Mouse (Mus musculus): Measurements from ENCODE around the gene Adgrf1. TPM values are rescaled to one million over a fixed set of nuclear protein-coding genes. Genes with fewer than 3 reads are reported as not detected.
"Not testable (repeated sequence)": the region's sequence is repeated elsewhere in the genome, so short reads cannot be mapped to it uniquely, and the experiment has no call there.

Gene Adgrf1
- polyA plus RNA-seq, 1 experiment from 2014 or later, result not detected

DNA sequence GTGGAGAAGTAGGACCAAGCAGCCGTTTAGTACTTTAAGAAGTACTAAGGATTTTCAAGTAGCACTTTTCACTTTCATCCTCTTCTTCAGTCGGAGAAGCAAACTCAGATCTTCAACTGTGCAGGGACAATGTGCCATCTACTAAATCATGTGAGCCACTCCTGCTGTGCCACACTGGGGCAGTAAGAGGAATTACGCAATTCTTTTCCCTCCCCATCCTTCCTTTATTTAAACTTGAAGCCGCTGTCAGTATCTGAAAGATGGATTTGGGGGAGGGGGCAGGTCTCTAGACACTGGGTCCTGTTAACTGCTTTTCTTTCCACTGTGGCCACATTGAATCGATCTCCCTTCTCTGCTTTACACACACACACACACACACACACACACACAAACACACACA is 62.6 kb downstream of the Adgrf1 start:
- no peaks in the 10 kb centered on the region for H3K27me3 ChIP-seq

DNA sequence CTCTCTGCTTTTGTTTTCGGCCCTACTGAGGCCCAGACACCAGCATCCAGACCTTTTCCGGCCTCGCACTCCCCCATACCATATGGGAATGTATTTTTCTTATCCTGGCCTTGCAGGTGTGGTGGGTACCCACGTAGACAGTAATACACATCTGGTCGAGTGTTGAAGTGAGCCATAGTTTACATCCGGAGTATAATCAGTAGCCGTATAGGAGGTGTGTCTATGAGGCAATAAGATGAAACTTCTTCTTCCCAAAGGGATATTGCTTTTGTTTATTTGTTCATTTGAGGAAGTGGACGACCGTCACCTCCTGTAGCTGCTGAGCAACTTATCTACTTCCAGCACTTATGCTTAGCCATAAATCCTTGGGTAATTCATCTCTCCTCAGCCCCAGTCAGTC is 63.9 kb downstream of the Adgrf1 start:
- no peaks in the 10 kb centered on the region for H3K9me3 ChIP-seq
- peaks cover 10% of the 10 kb centered on the region; the same call in 1 of the 2 replicates for H3K4me1 ChIP-seq
- ATAC-seq (ENCODE audit: insufficient number of reproducible peaks, insufficient read depth, low FRiP score, low TSS enrichment, low read depth), result no peak
- no peak overlapping the region for H3K27ac ChIP-seq
- no peaks in the 10 kb centered on the region for H3K27me3 ChIP-seq
- H3K4me3 ChIP-seq, result no peak overlapping the region
- H3K9ac ChIP-seq, result no peak overlapping the region
- WGBS, result 75% methylated on average over 9 of the region's 9 CpGs
- H3K4me2 ChIP-seq, result no peak overlapping the region
- no peaks in the 10 kb centered on the region for H3K36me3 ChIP-seq

More for the DNA sequence above, 62.6 kb downstream of the Adgrf1 start:
- WGBS, result 68% methylated on average over 5 of the region's 5 CpGs
- Histone ChIP-seq H3K4me1 (peaks cover 10% of the 10 kb centered on the region; the same call in 1 of the 2 replicates), H3K4me2 (no peak overlapping the region), H3K9ac (no peak overlapping the region), H3K4me3 (no peak overlapping the region), H3K36me3 (no peaks in the 10 kb centered on the region), H3K27ac (no peak overlapping the region), H3K9me3 (no peaks in the 10 kb centered on the region)
- no peak for ATAC-seq (ENCODE audit: insufficient number of reproducible peaks, insufficient read depth, low FRiP score, low TSS enrichment, low read depth)

DNA sequence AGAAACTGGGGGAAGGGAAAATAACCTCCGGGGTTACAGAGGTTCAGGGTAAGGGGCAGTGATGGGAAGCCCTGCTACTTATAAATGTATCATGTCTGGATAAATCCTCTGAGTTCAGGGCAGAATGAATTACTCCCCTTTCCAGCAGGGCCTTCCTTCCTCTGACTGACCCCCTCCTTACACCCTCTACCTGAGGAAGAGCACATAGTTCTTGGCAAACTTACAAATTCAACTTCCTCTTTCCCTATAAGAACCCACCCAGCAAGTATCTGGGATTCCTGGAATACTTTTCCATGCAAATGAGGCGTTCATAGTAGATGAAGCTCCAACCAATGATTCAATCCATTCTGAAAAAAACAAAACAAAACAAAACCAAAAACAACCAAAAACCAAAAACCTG is 67.5 kb downstream of the Adgrf1 start:
- Histone ChIP-seq H3K27me3 (no peaks in the 10 kb centered on the region), H3K9me3 (no peaks in the 10 kb centered on the region), H3K4me3 (no peak overlapping the region), H3K4me1 (peaks cover 7% of the 10 kb centered on the region; the same call in 1 of the 2 replicates), H3K4me2 (no peak overlapping the region), H3K36me3 (no peaks in the 10 kb centered on the region), H3K9ac (no peak overlapping the region), H3K27ac (no peak overlapping the region)
- WGBS, result 80% methylated on average over 2 of the region's 2 CpGs
- ATAC-seq (ENCODE audit: insufficient number of reproducible peaks, insufficient read depth, low FRiP score, low TSS enrichment, low read depth), result no peak

DNA sequence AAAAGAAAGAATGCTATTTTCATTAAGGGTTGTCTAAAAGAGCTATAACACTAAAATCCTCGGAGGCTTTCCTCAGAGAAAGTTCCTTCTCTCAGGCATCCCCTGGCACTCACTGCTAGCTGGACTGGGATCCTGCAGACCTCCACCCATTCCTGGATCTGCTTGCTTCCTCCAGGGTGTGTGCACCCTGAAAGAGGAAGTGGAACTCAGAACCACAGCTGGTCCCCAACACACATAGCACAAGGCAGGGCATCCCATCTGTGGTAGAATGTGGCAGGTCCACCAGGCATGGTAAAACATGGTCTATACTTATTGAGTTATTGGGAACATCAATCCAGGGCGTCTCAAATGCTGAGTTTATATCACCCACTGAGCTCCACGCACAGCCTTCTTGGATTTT is 68.2 kb downstream of the Adgrf1 start:
- ATAC-seq (ENCODE audit: insufficient number of reproducible peaks, insufficient read depth, low FRiP score, low TSS enrichment, low read depth), result no peak
- no peak overlapping the region for H3K27ac ChIP-seq
- H3K4me2 ChIP-seq, result no peak overlapping the region
- H3K27me3 ChIP-seq, result no peaks in the 10 kb centered on the region
- H3K9me3 ChIP-seq, result no peaks in the 10 kb centered on the region
- 84% methylated on average over 3 of the region's 3 CpGs for WGBS
- H3K36me3 ChIP-seq, result no peaks in the 10 kb centered on the region
- no peak overlapping the region for H3K9ac ChIP-seq
- 0 out of 2 replicates have a peak, but pooled peaks cover 3% of the 10 kb centered on the region for H3K4me1 ChIP-seq
- no peak overlapping the region for H3K4me3 ChIP-seq

DNA sequence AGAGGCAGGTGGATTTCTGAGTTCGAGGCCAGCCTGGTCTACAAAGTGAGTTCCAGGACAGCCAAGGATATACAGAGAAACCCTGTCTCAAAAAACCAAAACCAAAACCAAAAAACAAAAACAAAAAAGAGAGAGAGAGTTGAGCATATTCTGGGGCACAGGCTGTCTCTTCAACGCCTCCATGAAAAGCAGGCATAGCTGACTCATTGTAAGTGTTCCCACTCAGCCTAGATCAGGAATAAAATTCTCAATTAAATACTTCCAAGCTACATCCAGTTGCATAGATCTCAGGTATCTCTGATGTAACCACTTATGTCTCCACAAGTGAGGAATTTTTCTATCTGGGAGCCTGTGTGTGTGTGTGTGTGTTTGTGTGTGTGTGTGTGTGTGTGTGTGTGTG is 76.4 kb downstream of the Adgrf1 start:
- not testable (repeated sequence) for H3K9ac ChIP-seq
- 93% methylated on average over 2 of the region's 2 CpGs for WGBS

DNA sequence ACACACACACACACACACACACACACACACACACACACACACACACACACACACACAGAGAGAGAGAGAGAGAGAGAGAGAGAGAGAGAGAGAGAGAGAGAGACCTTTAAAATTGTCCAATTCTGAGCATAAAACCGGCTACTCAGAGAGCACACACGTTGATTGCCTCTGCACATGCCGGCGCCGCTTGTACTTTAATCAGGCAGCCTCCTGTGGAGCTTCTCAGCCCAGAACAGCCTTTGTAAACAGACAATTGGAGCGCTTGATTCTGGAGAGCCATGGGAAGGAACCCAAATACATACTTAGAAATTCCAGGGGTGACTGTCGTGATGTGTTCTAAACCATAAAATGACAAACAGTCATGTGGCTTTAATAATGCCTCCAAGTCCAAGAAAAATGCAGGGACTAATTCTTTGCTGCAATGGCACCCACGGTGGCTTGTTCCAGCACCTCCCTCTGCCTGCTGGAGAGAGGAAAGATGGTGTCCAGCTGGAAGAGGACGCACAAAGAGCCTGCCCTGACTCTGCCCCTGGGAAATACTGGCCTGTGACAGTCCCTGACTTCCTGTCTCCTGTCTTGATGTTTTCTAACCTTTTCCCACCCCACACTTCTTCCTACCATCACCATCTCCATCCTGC is 87.9 kb downstream of the Adgrf1 start:
- peaks cover 21% of the 10 kb centered on the region for H3K4me1 ChIP-seq
- 10% methylated on average over 9 of the region's 9 CpGs for WGBS
- peak overlapping the region; percentile 3; the same call in 1 of the 2 replicates for H3K4me2 ChIP-seq

More for the DNA sequence above, 76.4 kb downstream of the Adgrf1 start:
- not testable (repeated sequence) for H3K27ac ChIP-seq; H3K9me3 ChIP-seq; H3K4me2 ChIP-seq; ATAC-seq (ENCODE audit: insufficient number of reproducible peaks, insufficient read depth, low FRiP score, low TSS enrichment, low read depth); H3K4me3 ChIP-seq; H3K36me3 ChIP-seq; H3K4me1 ChIP-seq; H3K27me3 ChIP-seq

DNA sequence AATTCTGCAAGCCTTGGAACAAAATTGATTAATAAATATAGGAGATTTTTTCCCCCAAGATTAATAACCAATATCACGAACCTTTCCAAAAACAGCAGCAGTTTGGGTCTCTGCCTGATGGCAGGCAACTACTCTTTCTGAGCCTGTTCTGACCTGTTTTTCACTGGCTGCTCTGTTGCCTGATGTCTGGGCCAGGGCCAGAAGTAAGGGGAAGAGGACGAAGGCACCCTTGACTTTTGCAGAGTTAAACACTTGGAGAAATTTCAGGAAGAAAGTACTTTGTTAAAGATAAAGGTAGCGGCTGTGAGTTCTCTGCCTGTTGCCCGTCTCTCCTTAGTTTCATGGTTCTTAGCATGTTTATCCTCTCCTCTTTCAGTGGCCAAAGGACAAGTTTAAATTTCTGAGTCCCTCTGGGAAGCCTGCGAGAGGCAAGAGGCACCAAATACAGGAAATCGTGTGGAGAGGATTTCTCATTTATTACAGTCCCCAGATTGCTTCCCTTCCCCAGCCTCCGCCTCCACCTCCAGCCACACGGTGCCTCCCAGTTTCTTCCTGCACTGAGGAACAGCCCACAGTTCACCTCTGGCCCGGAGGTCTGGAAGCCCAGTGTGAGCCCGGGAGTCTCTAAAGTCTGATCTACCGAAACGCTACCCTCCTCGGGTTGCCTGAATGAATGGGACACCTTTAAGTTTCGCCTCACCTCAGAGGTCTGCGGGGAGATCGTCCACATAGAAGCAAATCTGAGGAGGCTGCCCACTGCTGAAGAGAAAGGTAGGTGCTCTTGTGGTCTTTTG is 89.9 kb downstream of the Adgrf1 start, which contains the start of gene Adgrf5:
Gene Adgrf5 (plus strand): TSS at position 626 of the 794 bp plus-strand sequence.
- Histone ChIP-seq H3K4me3 (0 out of 2 replicates have a peak within 1 kb of the TSS, but pooled peaks have one; percentile 11), H3K27me3 (no peaks in the 10 kb centered on the region), H3K4me1 (peaks cover 21% of the 10 kb centered on the region), H3K36me3 (no peaks in the 10 kb centered on the region), H3K4me2 (peak within 1 kb of the TSS; percentile 16; the same call in 1 of the 2 replicates), H3K9ac (no peak within 1 kb of the TSS), H3K9me3 (no peaks in the 10 kb centered on the region), H3K27ac (no peak within 1 kb of the TSS)
- 53% methylated on average over 16 of the region's 16 CpGs for WGBS
- ATAC-seq (ENCODE audit: insufficient number of reproducible peaks, insufficient read depth, low FRiP score, low TSS enrichment, low read depth), result no peak

More for the DNA sequence above, 87.9 kb downstream of the Adgrf1 start:
- H3K9ac ChIP-seq, result no peak overlapping the region
- no peaks in the 10 kb centered on the region for H3K9me3 ChIP-seq
- no peaks in the 10 kb centered on the region for H3K27me3 ChIP-seq
- ATAC-seq (ENCODE audit: insufficient number of reproducible peaks, insufficient read depth, low FRiP score, low TSS enrichment, low read depth), result no peak
- H3K4me3 ChIP-seq, result no peak overlapping the region
- peak overlapping the region; percentile 49; the same call in 1 of the 2 replicates for H3K27ac ChIP-seq
- H3K36me3 ChIP-seq, result no peaks in the 10 kb centered on the region

DNA sequence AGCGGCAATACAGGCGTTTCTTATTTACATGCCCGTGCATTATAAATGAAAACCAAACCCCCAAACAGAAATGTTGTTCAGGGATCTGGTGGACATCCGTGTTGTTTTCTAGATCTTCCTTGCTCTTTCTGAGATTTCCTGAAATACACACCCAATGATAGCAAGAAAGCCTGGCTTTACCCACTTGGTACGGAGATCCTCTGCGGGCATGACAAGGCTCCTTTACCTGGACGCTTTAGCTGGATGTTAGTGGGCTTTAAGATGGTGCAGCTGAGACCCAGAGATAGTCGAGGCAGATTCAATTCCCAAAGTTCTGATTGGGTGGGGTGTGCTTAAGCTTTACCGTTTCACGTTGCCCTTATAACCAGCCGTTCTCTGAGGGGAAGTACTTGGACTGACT is 90.9 kb downstream of the Adgrf1 start:
- H3K9ac ChIP-seq, result no peak overlapping the region
- H3K27me3 ChIP-seq, result no peaks in the 10 kb centered on the region
- 0 out of 2 replicates have a peak overlapping the region, but pooled peaks have one; percentile 4 for H3K4me3 ChIP-seq
- H3K9me3 ChIP-seq, result no peaks in the 10 kb centered on the region
- peaks cover 21% of the 10 kb centered on the region for H3K4me1 ChIP-seq
- ATAC-seq (ENCODE audit: insufficient number of reproducible peaks, insufficient read depth, low FRiP score, low TSS enrichment, low read depth), result no peak
- H3K4me2 ChIP-seq, result no peak overlapping the region
- WGBS, result 79% methylated on average over 11 of the region's 11 CpGs
- H3K36me3 ChIP-seq, result no peaks in the 10 kb centered on the region
- H3K27ac ChIP-seq, result no peak overlapping the region

DNA sequence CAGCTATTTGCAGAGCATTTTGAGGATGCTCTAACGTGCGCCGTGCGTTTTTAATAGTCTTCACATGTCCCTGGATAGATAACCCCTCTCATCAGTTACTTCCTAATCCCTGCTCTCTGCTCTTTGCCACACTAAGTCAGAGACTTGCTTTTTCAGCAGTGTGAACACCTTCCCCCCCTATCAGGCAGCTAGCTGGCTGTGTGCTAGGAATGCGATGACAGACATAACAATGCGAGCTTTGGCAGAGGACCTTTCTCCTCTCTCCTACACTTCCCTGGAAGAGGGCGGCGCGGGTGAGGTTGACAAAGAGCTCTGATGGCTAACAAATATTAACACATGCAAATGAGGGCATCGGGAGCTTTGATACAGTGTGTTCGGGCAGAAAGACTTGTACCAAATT is 92.2 kb downstream of the Adgrf1 start:
- Histone ChIP-seq H3K36me3 (no peaks in the 10 kb centered on the region), H3K27ac (no peak overlapping the region), H3K4me1 (peaks cover 21% of the 10 kb centered on the region), H3K27me3 (no peaks in the 10 kb centered on the region), H3K9ac (no peak overlapping the region), H3K4me2 (no peak overlapping the region), H3K4me3 (no peak overlapping the region), H3K9me3 (no peaks in the 10 kb centered on the region)
- WGBS, result 64% methylated on average over 11 of the region's 11 CpGs
- no peak for ATAC-seq (ENCODE audit: insufficient number of reproducible peaks, insufficient read depth, low FRiP score, low TSS enrichment, low read depth)

DNA sequence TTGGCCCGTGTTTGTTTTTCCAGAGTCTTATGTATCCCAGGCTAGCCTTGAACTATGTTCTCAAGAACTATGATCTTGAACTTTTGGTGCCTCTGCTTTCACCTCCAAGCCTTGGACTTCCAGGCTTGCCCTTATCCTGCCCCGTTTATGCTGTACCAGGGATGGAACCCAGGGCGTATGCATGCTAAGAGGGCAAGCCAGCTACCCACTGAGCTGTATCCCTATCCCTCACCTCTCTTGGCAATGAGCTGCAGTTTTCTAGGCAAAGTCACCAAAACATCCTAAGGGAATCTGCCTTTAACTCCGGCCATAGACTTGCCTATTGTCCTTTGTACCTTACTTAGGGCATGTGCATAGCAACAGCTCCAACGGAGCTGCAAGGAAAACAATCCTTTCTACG is 92.8 kb downstream of the Adgrf1 start:
- 64% methylated on average over 6 of the region's 6 CpGs for WGBS
- ATAC-seq (ENCODE audit: insufficient number of reproducible peaks, insufficient read depth, low FRiP score, low TSS enrichment, low read depth), result no peak
- no peaks in the 10 kb centered on the region for H3K36me3 ChIP-seq

DNA sequence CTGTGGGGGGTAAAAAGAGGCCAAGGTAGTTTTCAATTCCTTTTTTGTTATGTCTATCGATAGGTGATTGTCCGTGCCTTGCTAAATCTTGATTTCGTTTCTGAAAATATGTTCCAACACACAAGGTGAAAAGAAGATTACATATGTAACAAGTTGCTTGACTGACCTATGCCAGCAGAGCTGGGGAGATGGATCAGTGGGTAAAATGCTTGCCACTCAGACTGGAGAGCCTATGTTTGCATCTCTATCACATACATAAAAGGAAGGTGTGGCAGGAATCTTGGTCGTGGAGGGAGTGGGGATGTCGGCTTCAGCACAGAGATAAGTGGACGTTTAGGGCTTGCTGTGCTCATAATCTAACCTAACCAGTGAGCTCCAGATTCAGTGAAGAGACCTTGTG is 93.8 kb downstream of the Adgrf1 start:
- no peak overlapping the region for H3K4me2 ChIP-seq
- no peak for ATAC-seq (ENCODE audit: insufficient number of reproducible peaks, insufficient read depth, low FRiP score, low TSS enrichment, low read depth)
- no peak overlapping the region for H3K9ac ChIP-seq
- H3K27ac ChIP-seq, result no peak overlapping the region
- no peaks in the 10 kb centered on the region for H3K36me3 ChIP-seq
- H3K4me3 ChIP-seq, result no peak overlapping the region
- peaks cover 14% of the 10 kb centered on the region for H3K4me1 ChIP-seq
- no peaks in the 10 kb centered on the region for H3K27me3 ChIP-seq
- H3K9me3 ChIP-seq, result no peaks in the 10 kb centered on the region
- WGBS, result 72% methylated on average over 6 of the region's 6 CpGs

More for the DNA sequence above, 92.8 kb downstream of the Adgrf1 start:
- Histone ChIP-seq H3K27ac (no peak overlapping the region), H3K4me3 (no peak overlapping the region), H3K4me1 (peaks cover 21% of the 10 kb centered on the region), H3K9me3 (no peaks in the 10 kb centered on the region), H3K4me2 (no peak overlapping the region), H3K27me3 (no peaks in the 10 kb centered on the region), H3K9ac (no peak overlapping the region)

DNA sequence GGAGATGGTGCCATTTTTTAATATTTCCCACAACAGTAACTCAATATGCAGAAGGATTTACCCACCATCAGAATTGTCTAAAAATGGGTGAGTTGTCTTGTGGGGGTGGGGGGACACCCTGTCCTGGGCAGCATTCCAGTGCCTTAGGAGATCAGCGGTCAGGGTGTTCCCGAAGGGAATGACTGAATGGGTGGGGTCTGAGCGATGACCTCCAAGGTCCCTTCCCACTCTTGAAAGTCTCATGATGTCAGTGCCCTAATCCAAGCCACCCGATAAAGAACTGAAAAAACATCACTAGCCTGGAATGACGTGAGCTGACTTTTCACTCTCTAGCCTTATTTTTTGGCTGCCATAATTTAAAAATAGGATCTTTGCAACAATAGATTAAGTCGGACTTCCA is 95.2 kb downstream of the Adgrf1 start:
- 85% methylated on average over 6 of the region's 6 CpGs for WGBS
- no peak overlapping the region for H3K4me2 ChIP-seq
- no peak for ATAC-seq (ENCODE audit: insufficient number of reproducible peaks, insufficient read depth, low FRiP score, low TSS enrichment, low read depth)
- H3K9me3 ChIP-seq, result no peaks in the 10 kb centered on the region
- H3K27me3 ChIP-seq, result no peaks in the 10 kb centered on the region
- peaks cover 7% of the 10 kb centered on the region for H3K4me1 ChIP-seq
- H3K27ac ChIP-seq, result no peak overlapping the region
- H3K4me3 ChIP-seq, result no peak overlapping the region
- no peaks in the 10 kb centered on the region for H3K36me3 ChIP-seq
- no peak overlapping the region for H3K9ac ChIP-seq
